Mouse (Mus musculus) kidney, postnatal 36 days (tissue): ENCODE data around the gene Bcl2l12.

Experiments used
- DNase-seq, 2 experiments: peaks; one replicate each; pipeline ENCODE4 v3.0.0; 2021 to 2022; ENCODE audit warnings: mixed read lengths in 2 of 2

Gene Bcl2l12

GRCm38 (mm10) chr7:44986879-44987718 is 11.4 kb downstream of the Bcl2l12 start:
- DNase-seq: no peak

- DNase-seq: peak; percentile 96 to 99
Observed at GRCm38 (mm10) chr7:44986192-44986878, 12.2 kb downstream of the Bcl2l12 start, which contains the start of gene Prmt1. Prmt1 (minus strand) TSS chr7:44986568.

- peak; percentile 65 to 76 for DNase-seq
Observed at GRCm38 (mm10) chr7:44985595-44986191, 12.8 kb downstream of the Bcl2l12 start.

GRCm38 (mm10) chr7:44984833-44985164 is 13.7 kb downstream of the Bcl2l12 start:
- no peak for DNase-seq

- no peak for DNase-seq
Observed at GRCm38 (mm10) chr7:44983944-44984832, 14.3 kb downstream of the Bcl2l12 start.

GRCm38 (mm10) chr7:44983085-44983484 is 15.4 kb downstream of the Bcl2l12 start:
- peak; percentile 90 to 95 for DNase-seq

GRCm38 (mm10) chr7:44981539-44981938 is 17.0 kb downstream of the Bcl2l12 start:
- DNase-seq: no peak

- no peak for DNase-seq
Observed at GRCm38 (mm10) chr7:44978300-44978699, 20.2 kb downstream of the Bcl2l12 start.

GRCm38 (mm10) chr7:44975117-44975419 is 23.4 kb downstream of the Bcl2l12 start:
- no peak for DNase-seq

- DNase-seq: peak; percentile 75 to 80
Observed at GRCm38 (mm10) chr7:44974383-44975116, 24.0 kb downstream of the Bcl2l12 start, which contains the start of gene Cpt1c. Cpt1c (minus strand) TSS chr7:44974851.

GRCm38 (mm10) chr7:44973415-44974130 is 24.9 kb downstream of the Bcl2l12 start:
- no peak for DNase-seq

- no peak for DNase-seq
Observed at GRCm38 (mm10) chr7:44971142-44971541, 27.4 kb downstream of the Bcl2l12 start.

GRCm38 (mm10) chr7:44970231-44970691 is 28.3 kb downstream of the Bcl2l12 start:
- DNase-seq: peak; percentile 88 to 93

- DNase-seq: no peak
Observed at GRCm38 (mm10) chr7:44966638-44967037, 31.9 kb downstream of the Bcl2l12 start.

GRCm38 (mm10) chr7:44965975-44966374 is 32.5 kb downstream of the Bcl2l12 start:
- DNase-seq: peak; percentile 32 to 77

- DNase-seq: no peak
Observed at GRCm38 (mm10) chr7:44964990-44965389, 33.5 kb downstream of the Bcl2l12 start.

- DNase-seq: no peak
Observed at GRCm38 (mm10) chr7:44962831-44963230, 35.7 kb downstream of the Bcl2l12 start.

- no peak for DNase-seq
Observed at GRCm38 (mm10) chr7:44962337-44962736, 36.2 kb downstream of the Bcl2l12 start.

- no peak for DNase-seq
Observed at GRCm38 (mm10) chr7:44960512-44960910, 38.0 kb downstream of the Bcl2l12 start.

GRCm38 (mm10) chr7:44959874-44960511 is 38.5 kb downstream of the Bcl2l12 start:
- no peak for DNase-seq

- no peak for DNase-seq
Observed at GRCm38 (mm10) chr7:44959281-44959680, 39.2 kb downstream of the Bcl2l12 start.
